Mouse (Mus musculus) hindlimb bud, embryonic 11.5 days (tissue): ENCODE data around the gene Rftn1.
A peak's percentile ranks its signal among the peaks of the same experiment; 100 is the strongest.

Source experiments
- DNase-seq: peaks from one replicate; pipeline ENCODE4 v3.0.0-alpha.2; 2012; ENCODE audit warnings: low read depth, low spot score; ENCODE audit errors: extremely low spot score

Rftn1 gene

GRCm38 (mm10) chr17:49993631-49994030 lies 196.8 kb downstream of the Rftn1 start:
- DNase-seq: no peak

- DNase-seq: no peak
Measured at GRCm38 (mm10) chr17:49992625-49993603, 197.6 kb downstream of the Rftn1 start.

- DNase-seq: no peak
Measured at GRCm38 (mm10) chr17:49989583-49989982, 200.9 kb downstream of the Rftn1 start.

GRCm38 (mm10) chr17:49987095-49987494 lies 203.4 kb downstream of the Rftn1 start:
- DNase-seq: no peak

GRCm38 (mm10) chr17:49983478-49983877 lies 207.0 kb downstream of the Rftn1 start:
- no peak for DNase-seq

GRCm38 (mm10) chr17:49982611-49983390 lies 207.7 kb downstream of the Rftn1 start:
- DNase-seq: no peak

- DNase-seq: no peak
Measured at GRCm38 (mm10) chr17:49981591-49981990, 208.9 kb downstream of the Rftn1 start.

GRCm38 (mm10) chr17:49979761-49980285 lies 210.7 kb downstream of the Rftn1 start:
- no peak for DNase-seq

- DNase-seq: no peak
Measured at GRCm38 (mm10) chr17:49977424-49977790, 213.1 kb downstream of the Rftn1 start.

GRCm38 (mm10) chr17:49976678-49977423 lies 213.6 kb downstream of the Rftn1 start:
- DNase-seq: no peak

GRCm38 (mm10) chr17:49975481-49975880 lies 215.0 kb downstream of the Rftn1 start:
- DNase-seq: no peak

GRCm38 (mm10) chr17:49974996-49975395 lies 215.5 kb downstream of the Rftn1 start:
- DNase-seq: no peak

GRCm38 (mm10) chr17:49972164-49972563 lies 218.3 kb downstream of the Rftn1 start:
- DNase-seq: no peak

GRCm38 (mm10) chr17:49971057-49971456 lies 219.4 kb downstream of the Rftn1 start:
- DNase-seq: no peak

- DNase-seq: peak; percentile 28
Measured at GRCm38 (mm10) chr17:49968467-49969207, 221.8 kb downstream of the Rftn1 start.

GRCm38 (mm10) chr17:49965846-49966762 lies 224.4 kb downstream of the Rftn1 start:
- DNase-seq: no peak

GRCm38 (mm10) chr17:49965035-49965434 lies 225.4 kb downstream of the Rftn1 start:
- DNase-seq: no peak

- DNase-seq: no peak
Measured at GRCm38 (mm10) chr17:49964471-49964870, 226.0 kb downstream of the Rftn1 start.

GRCm38 (mm10) chr17:49959021-49959420 lies 231.5 kb downstream of the Rftn1 start:
- no peak for DNase-seq
